Mouse (Mus musculus) limb, embryonic 15.5 days (tissue): ENCODE measurements around the gene Orai3. TPM values are rescaled to one million over a fixed set of nuclear protein-coding genes. Genes with fewer than 3 reads are reported as not detected.

Source experiments
- ATAC-seq: fragments of 200-750 bp; cut with Nextera tagmentation; 2 replicates; pipeline ENCODE4 v1.8.0; 2017; ENCODE audit warnings: low read depth, moderate TSS enrichment; ENCODE audit not compliant: insufficient number of reproducible peaks, low FRiP score, low TSS enrichment
- H3K27ac ChIP-seq: fragments of 300-500 bp; sonication (generic); 2 replicates; pipeline ENCODE4 v1.5.1; 2015; ENCODE audit warnings: moderate library complexity, mild to moderate bottlenecking, inconsistent platforms
- H3K27me3 ChIP-seq: fragments of 300-500 bp; sonication (generic); 2 replicates; pipeline ENCODE4 v1.6.1; 2015; ENCODE audit warnings: inconsistent platforms
- H3K36me3 ChIP-seq: fragments of 300-500 bp; sonication (generic); 2 replicates; pipeline ENCODE4 v1.6.1; 2015; ENCODE audit warnings: inconsistent platforms
- H3K4me1 ChIP-seq: fragments of 300-500 bp; sonication (generic); 2 replicates; pipeline ENCODE4 v1.6.1; 2015; ENCODE audit warnings: inconsistent platforms
- H3K4me2 ChIP-seq: fragments of 300-500 bp; sonication (generic); 2 replicates; pipeline ENCODE4 v1.6.1; 2015; ENCODE audit warnings: mild to moderate bottlenecking, inconsistent platforms
- H3K4me3 ChIP-seq: fragments of 300-500 bp; sonication (generic); 2 replicates; pipeline ENCODE4 v1.5.1; 2015; ENCODE audit warnings: mild to moderate bottlenecking, inconsistent platforms
- H3K9ac ChIP-seq: fragments of 300-500 bp; sonication (generic); 2 replicates; pipeline ENCODE4 v1.6.1; 2015; ENCODE audit warnings: inconsistent platforms
- H3K9me3 ChIP-seq: fragments of 300-500 bp; sonication (generic); 2 replicates; pipeline ENCODE4 v1.6.1; 2016; ENCODE audit warnings: inconsistent platforms
- WGBS: fragments of 180-500 bp; shearing (Covaris S2); methylation state at CpG from one replicate; pipeline ENCODE4 v1.1.7; 2015; 5-methylcytosine and 5-hydroxymethylcytosine counted together
- polyA plus RNA-seq: library from polyadenylated mRNA; unstranded; fragments of >200 nt; fragmentation: Nextera tagmentation; extraction: Ambion mirVana; gene quantifications from 2 replicates; pipeline ENCODE4 v1.2.1, GENCODE M21; 2015

Gene Orai3
- polyA plus RNA-seq, 1 experiment from 2014 or later: 23.6 TPM

DNA sequence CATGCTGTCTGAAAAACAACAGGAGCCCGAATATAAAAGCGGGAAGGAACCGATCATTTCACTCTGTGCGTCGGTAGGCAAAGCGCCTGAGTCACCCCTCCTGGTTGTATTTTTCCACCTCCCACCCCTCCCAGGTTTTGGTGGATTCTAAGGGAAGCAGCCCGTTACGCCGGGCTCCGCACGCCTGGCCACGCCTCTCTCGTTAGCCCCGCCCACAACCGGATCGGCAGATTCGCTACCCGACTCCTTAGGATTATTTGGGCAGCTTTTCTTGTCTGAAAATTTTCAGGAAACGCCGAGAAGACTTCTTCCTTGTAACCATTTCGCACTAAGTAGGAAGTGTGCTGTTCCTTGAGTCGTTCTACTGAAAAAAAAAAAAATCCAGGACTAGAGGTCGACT is 6.8 kb downstream of the Orai3 start, which contains the start of gene Setd1a:
Setd1a (plus strand) TSS at position 245 of the 400 bp plus-strand sequence.
- Histone ChIP-seq H3K9ac (peak within 1 kb of the TSS; percentile 85), H3K4me3 (peak within 1 kb of the TSS; percentile 86), H3K9me3 (no peaks in the 10 kb centered on the region), H3K27me3 (no peaks in the 10 kb centered on the region), H3K4me2 (peak within 1 kb of the TSS; percentile 76), H3K27ac (peak within 1 kb of the TSS; percentile 99), H3K36me3 (peaks cover 27% of the 10 kb centered on the region), H3K4me1 (peaks cover 19% of the 10 kb centered on the region)
- peak; percentile 75 for ATAC-seq
- WGBS: under 1% methylated on average over 23 of the region's 23 CpGs

DNA sequence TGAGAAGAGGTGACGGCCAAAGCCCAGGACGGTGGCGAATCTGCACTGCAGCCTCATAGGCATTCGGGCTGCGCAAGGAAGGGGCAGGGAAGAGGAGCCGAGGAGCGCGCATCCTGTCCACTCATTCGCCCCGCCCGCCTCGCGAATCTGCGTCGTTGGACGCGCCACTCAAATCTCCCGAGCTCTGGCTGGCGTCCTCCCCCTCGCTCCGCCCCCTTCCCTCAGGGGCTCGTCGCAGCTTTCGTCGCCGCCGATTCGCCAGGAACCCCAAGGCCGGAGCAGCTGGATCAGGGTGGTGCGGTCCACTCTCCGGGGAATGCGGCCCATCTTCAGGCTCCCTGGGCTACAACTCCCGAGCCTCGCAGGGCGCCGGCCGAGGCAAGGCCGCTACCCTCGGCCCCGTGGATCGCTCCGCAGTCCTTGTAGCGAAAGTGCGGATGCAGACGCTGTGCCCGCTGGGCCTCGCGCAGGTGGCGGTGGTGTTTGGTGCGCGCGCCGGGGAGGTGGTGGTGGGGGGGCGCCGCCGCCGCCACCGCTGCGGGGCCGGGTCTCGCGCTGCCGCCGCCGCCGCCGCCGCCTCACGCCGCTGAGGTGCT is 7.4 kb downstream of the Orai3 start:
- Histone ChIP-seq H3K9ac (peak overlapping the region; percentile 85), H3K4me3 (peak overlapping the region; percentile 86), H3K4me1 (peaks cover 19% of the 10 kb centered on the region), H3K27me3 (no peaks in the 10 kb centered on the region), H3K36me3 (peaks cover 31% of the 10 kb centered on the region), H3K9me3 (no peaks in the 10 kb centered on the region), H3K4me2 (peak overlapping the region; percentile 76), H3K27ac (peak overlapping the region; percentile 99)
- under 1% methylated on average over 67 of the region's 70 CpGs for WGBS
- ATAC-seq: peak; percentile 89

DNA sequence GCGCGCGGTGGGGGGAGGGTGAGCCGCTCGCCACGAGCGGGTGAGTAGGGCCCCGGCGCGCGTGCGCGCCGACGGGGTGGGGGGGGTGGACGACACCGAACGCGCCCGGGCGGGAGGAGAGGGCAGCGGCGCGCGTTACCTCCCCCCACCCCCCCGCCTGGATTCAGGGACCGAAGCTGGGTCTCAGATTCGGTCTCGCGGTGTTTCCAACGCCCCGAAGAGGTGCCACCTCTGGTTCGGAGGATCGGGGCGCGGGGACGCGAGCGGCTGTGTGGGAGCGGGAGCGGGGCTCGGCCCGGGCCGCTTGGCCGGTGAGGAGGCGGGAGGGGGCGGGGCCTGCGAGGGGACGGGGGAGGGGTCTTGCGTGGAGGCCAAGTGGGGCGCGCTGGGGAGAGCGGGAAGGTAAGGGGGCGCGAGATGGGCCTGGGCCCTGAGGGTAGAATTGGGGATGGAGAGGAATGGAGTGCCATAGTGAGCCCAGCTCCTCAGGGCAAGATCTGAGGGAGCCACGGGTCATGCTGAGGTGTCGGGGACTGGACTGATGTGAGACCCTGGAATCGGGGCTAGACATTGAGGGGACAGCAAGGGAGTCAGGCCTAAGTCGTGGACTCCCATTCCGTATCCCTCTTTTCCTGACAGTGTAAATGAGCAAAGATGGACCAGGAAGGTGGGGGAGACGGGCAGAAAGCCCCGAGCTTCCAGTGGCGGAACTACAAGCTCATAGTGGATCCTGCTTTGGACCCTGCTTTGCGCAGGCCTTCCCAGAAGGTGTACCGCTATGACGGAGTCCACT is 8.1 kb downstream of the Orai3 start:
- Histone ChIP-seq H3K27ac (peak overlapping the region; percentile 99), H3K27me3 (no peaks in the 10 kb centered on the region), H3K4me2 (peak overlapping the region; percentile 76), H3K4me3 (peak overlapping the region; percentile 86), H3K36me3 (peaks cover 38% of the 10 kb centered on the region), H3K9me3 (no peaks in the 10 kb centered on the region), H3K9ac (peak overlapping the region; percentile 85), H3K4me1 (peaks cover 19% of the 10 kb centered on the region)
- ATAC-seq: 0 out of 2 replicates have a peak, but pooled peaks have one; percentile 28
- WGBS: 2% methylated on average over 65 of the region's 66 CpGs

DNA sequence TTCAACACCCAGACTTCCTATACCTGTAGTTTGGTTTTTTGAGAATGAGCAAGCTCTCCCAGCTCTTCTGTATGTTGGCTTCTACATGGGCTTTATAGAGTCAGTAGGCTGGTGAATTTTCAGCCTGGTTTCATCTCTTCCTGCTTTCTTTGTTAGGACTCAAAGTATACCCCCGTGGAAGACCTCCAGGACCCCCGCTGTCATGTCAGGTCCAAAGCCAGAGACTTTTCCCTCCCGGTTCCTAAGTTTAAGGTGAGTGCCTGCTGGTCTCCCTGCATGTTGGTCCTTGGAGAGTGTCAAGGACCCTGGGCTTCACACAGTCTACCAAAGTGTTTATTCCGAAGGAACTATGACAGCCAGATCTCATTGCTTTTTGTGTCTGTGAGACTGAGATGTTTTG is 8.7 kb downstream of the Orai3 start:
- peak overlapping the region; percentile 76 for H3K4me2 ChIP-seq
- peak overlapping the region; percentile 86 for H3K4me3 ChIP-seq
- 76% methylated on average over 4 of the region's 4 CpGs for WGBS
- peaks cover 19% of the 10 kb centered on the region for H3K4me1 ChIP-seq
- no peaks in the 10 kb centered on the region for H3K9me3 ChIP-seq
- H3K9ac ChIP-seq: peak overlapping the region; percentile 85
- peaks cover 41% of the 10 kb centered on the region for H3K36me3 ChIP-seq
- ATAC-seq: no peak
- H3K27me3 ChIP-seq: no peaks in the 10 kb centered on the region
- peak overlapping the region; percentile 99; the same call in 1 of the 2 replicates for H3K27ac ChIP-seq

DNA sequence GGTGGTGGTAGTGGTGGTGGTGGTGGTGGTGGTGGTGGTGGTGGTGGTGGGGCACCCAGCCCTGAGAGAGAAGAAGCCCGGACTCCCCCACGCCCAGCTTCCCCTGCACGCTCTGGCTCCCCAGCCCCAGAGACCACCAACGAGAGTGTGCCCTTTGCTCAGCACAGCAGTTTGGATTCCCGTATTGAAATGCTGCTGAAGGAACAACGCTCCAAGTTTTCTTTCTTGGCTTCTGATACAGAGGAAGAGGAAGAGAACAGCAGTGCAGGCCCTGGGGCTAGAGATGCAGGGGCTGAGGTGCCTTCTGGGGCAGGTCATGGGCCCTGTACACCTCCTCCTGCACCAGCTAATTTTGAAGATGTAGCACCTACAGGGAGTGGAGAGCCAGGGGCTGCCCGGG is 15.7 kb downstream of the Orai3 start, which contains the start of gene Gm49388:
Gm49388 (plus strand) TSS at position 301 of the 400 bp plus-strand sequence.
- H3K4me1 ChIP-seq: no peaks in the 10 kb centered on the region
- H3K27ac ChIP-seq: no peak within 1 kb of the TSS
- 92% methylated on average over 7 of the region's 7 CpGs for WGBS
- no peak for ATAC-seq
- H3K27me3 ChIP-seq: no peaks in the 10 kb centered on the region
- no peak within 1 kb of the TSS for H3K9ac ChIP-seq
- H3K4me2 ChIP-seq: no peak within 1 kb of the TSS
- H3K4me3 ChIP-seq: no peak within 1 kb of the TSS
- H3K36me3 ChIP-seq: peaks cover 95% of the 10 kb centered on the region
- H3K9me3 ChIP-seq: no peaks in the 10 kb centered on the region

DNA sequence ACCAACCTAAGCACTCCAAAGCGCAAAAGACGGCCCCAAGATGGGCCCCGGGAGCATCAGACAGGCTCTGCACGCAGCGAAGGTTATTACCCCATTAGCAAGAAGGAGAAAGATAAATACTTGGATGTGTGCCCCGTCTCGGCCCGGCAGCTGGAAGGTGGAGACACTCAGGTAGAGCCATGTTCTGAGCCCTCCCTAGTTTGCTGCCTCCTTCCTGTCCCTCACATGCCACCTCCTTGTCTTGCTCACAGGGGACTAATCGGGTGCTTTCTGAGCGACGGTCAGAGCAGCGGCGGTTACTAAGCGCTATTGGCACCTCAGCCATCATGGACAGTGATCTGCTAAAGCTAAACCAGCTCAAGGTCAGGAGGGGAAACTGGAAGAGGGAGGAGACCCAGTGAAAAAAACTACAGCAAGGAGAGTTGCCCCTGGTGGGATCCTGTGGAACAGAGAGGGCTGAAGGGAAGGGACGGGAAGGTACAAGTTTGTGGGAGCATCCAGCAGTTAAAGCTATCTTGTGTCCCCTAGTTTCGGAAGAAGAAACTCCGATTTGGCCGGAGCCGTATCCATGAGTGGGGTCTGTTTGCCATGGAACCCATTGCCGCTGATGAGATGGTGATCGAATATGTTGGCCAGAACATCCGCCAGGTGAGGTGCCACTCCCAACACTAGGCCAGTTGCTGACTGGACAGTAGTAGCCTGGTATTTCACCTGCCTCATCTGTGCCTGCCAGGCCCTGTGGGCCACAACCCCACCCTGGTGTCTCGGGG is 27.6 kb downstream of the Orai3 start:
- H3K4me3 ChIP-seq: no peak overlapping the region
- H3K4me2 ChIP-seq: no peak overlapping the region
- no peaks in the 10 kb centered on the region for H3K9me3 ChIP-seq
- no peak for ATAC-seq
- peaks cover 89% of the 10 kb centered on the region for H3K36me3 ChIP-seq
- H3K27me3 ChIP-seq: no peaks in the 10 kb centered on the region
- H3K4me1 ChIP-seq: peaks cover 19% of the 10 kb centered on the region
- WGBS: 91% methylated on average over 23 of the region's 23 CpGs
- H3K9ac ChIP-seq: no peak overlapping the region
- H3K27ac ChIP-seq: no peak overlapping the region

DNA sequence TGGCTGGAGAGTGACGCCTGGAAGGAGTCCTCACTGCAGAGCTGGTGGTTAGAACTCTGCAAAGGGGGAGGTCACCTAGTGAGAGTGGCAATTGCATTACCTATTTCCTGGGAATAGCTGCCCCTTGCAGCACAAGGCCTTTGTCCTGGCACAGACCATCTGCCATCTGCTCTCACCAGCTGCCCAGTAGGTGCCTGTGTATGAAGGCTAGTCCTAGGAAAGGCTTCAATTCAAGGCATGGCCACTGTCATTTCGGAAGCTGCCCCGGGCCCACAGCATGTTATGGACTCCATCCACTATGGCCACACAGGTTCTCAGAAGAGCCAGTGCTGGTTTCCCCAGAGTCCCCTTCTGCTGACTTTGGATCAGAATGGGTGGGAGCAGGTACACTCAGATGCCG is 29.0 kb downstream of the Orai3 start:
- Histone ChIP-seq H3K27me3 (no peaks in the 10 kb centered on the region), H3K27ac (no peak overlapping the region), H3K36me3 (peaks cover 86% of the 10 kb centered on the region), H3K4me2 (no peak overlapping the region), H3K4me1 (peaks cover 19% of the 10 kb centered on the region), H3K9me3 (no peaks in the 10 kb centered on the region), H3K4me3 (no peak overlapping the region), H3K9ac (no peak overlapping the region)
- whole genome bisulfite sequencing: 89% methylated on average over 4 of the region's 4 CpGs
- no peak for ATAC-seq

DNA sequence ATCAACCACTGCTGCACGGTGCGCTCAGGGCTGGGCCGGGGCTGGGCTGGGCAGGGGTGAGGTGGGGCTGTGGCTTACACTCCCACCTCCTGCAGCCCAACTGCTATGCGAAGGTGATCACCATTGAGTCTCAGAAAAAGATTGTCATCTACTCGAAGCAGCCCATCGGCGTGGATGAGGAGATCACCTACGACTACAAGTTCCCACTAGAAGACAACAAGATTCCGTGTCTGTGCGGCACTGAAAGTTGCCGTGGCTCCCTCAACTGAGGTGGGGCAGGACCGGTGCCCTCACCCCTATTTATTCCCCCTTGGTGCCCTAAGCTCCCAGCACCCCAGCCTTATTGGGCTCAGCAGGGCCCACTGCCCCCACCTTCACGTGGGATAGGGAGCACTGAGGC is 29.6 kb downstream of the Orai3 start:
- Histone ChIP-seq H3K4me3 (no peak overlapping the region), H3K4me2 (no peak overlapping the region), H3K36me3 (peaks cover 83% of the 10 kb centered on the region), H3K4me1 (peaks cover 19% of the 10 kb centered on the region), H3K9ac (no peak overlapping the region), H3K27me3 (no peaks in the 10 kb centered on the region), H3K9me3 (no peaks in the 10 kb centered on the region), H3K27ac (0 out of 2 replicates have a peak overlapping the region, but pooled peaks have one; percentile 67)
- WGBS: 88% methylated on average over 13 of the region's 13 CpGs
- ATAC-seq: no peak

DNA sequence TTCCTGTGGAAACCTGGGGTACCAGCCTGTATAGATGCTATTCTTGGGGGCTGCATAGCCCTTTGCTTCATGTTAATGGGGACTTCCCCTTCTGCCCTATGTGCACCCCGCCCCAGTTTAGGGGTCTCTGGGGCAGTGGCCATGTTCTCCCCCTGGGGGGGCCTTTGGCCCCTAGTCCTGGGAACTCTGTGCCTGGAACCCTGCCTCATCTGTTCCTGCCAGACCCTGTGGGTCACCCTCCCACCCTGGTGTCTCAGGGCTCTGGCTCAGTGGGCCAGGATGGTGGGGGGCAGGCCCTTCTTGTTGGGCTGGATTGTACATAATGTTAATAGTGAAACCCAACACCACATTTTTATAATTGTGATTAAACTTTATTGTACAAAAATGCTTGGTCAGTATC is 30.1 kb downstream of the Orai3 start:
- H3K36me3 ChIP-seq: peaks cover 82% of the 10 kb centered on the region
- peaks cover 19% of the 10 kb centered on the region for H3K4me1 ChIP-seq
- H3K4me3 ChIP-seq: no peak overlapping the region
- no peak overlapping the region for H3K4me2 ChIP-seq
- 88% methylated on average over 1 of the region's 1 CpGs for WGBS
- no peak overlapping the region for H3K9ac ChIP-seq
- no peaks in the 10 kb centered on the region for H3K9me3 ChIP-seq
- H3K27ac ChIP-seq: peak overlapping the region; percentile 67
- H3K27me3 ChIP-seq: no peaks in the 10 kb centered on the region
- no peak for ATAC-seq

DNA sequence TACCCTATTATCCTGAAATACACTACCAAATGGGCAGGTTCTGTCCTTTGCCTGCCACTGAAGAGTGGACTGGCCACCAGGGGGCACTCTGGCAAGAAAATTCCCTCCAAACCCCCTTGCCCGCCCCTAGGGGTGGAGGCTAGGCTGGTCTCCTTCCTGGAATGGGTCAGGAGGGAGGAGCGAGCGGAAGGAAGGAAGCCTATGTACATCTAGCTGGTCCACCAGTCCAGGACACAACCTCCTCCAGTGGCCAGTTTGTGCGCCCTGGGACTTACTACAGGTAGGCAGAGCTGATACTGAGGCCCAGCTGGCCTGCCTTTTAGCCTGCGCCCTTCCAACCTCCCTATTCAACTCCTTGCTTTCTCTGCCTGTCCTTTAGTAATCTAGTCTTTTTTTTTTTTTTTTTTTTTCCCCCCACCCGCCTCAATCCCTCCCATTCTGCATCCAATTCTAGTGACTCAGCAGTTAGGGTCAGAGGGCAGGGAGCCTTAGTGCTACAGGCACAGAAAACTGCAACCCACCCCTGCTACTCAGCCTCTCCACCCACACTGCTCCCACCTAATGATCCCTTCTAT is 30.9 kb downstream of the Orai3 start, which contains the start of gene Hsd3b7:
Hsd3b7 (plus strand) TSS at position 170 of the 575 bp plus-strand sequence.
- no peaks in the 10 kb centered on the region for H3K9me3 ChIP-seq
- peaks cover 77% of the 10 kb centered on the region for H3K36me3 ChIP-seq
- H3K4me1 ChIP-seq: peaks cover 19% of the 10 kb centered on the region
- H3K4me3 ChIP-seq: peak within 1 kb of the TSS; percentile 33
- WGBS: 32% methylated on average over 6 of the region's 6 CpGs
- no peak within 1 kb of the TSS for H3K9ac ChIP-seq
- peak; percentile 66 for ATAC-seq
- H3K4me2 ChIP-seq: peak within 1 kb of the TSS; percentile 44
- no peaks in the 10 kb centered on the region for H3K27me3 ChIP-seq
- peak within 1 kb of the TSS; percentile 67 for H3K27ac ChIP-seq

DNA sequence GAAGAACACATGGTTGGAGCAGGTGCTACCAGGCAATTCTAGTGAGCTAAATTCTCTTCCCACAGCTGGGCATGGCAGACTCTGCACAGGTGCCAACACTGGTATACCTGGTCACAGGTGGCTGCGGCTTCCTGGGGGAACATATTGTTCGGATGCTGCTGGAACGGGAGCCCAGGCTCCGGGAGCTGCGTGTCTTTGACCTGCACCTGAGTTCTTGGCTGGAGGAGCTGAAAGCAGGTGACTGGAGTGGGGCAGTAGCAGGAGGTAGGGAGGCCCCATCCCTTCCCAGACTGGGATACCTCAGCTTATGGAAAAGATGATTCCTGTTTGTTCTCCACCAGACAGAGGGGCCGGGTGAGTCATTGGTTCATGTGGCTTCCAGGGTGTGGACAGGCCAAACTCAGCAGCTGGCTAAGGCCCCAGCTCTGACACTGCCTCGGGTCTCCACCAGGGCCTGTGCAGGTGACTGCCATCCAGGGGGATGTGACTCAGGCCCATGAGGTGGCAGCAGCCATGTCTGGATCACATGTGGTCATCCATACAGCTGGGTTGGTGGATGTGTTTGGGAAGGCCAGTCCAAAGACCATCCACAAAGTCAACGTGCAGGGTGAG is 31.5 kb downstream of the Orai3 start:
- H3K4me3 ChIP-seq: peak overlapping the region; percentile 33
- H3K27ac ChIP-seq: peak overlapping the region; percentile 67; the same call in 1 of the 2 replicates
- no peaks in the 10 kb centered on the region for H3K9me3 ChIP-seq
- no peak for ATAC-seq
- H3K4me2 ChIP-seq: peak overlapping the region; percentile 44
- no peak overlapping the region for H3K9ac ChIP-seq
- WGBS: 90% methylated on average over 8 of the region's 8 CpGs
- H3K4me1 ChIP-seq: peaks cover 19% of the 10 kb centered on the region
- H3K27me3 ChIP-seq: no peaks in the 10 kb centered on the region
- H3K36me3 ChIP-seq: peaks cover 73% of the 10 kb centered on the region
